Mouse (Mus musculus) thymus, adult 2 months (tissue): ENCODE measurements around the gene Cacna1s. TPM values are rescaled to one million over a fixed set of nuclear protein-coding genes. Genes with fewer than 3 reads are reported as not detected.
A peak's percentile ranks its signal among the peaks of the same experiment; 100 is the strongest.

Experiments used
- DNase-seq: peaks from one replicate; pipeline ENCODE4 v3.0.0; 2021
- H3K27ac ChIP-seq: fragments of 200-500 bp; 2 replicates; pipeline ENCODE4 v1.5.1; 2012; ENCODE audit warnings: low read length, control low read depth; ENCODE audit not compliant: control insufficient read depth, insufficient read depth
- H3K27me3 ChIP-seq: fragments of 200-500 bp; 2 replicates; pipeline ENCODE4 v1.6.1; 2012; ENCODE audit warnings: mild to moderate bottlenecking, low read length, moderate library complexity, mixed read lengths; ENCODE audit not compliant: control insufficient read depth, insufficient read depth
- H3K36me3 ChIP-seq: fragments of 200-500 bp; 2 replicates; pipeline ENCODE4 v1.6.1; 2012; ENCODE audit warnings: mild to moderate bottlenecking, low read length, moderate library complexity; ENCODE audit not compliant: control insufficient read depth, insufficient read depth
- H3K4me1 ChIP-seq: fragments of 200-500 bp; replicated peaks from 2 replicates; pipeline ENCODE4 v1.6.1; 2012; ENCODE audit warnings: low read length; ENCODE audit not compliant: control insufficient read depth, insufficient read depth
- H3K4me3 ChIP-seq: fragments of 200-500 bp; 2 replicates; pipeline ENCODE4 v1.5.1; 2012; ENCODE audit warnings: mild to moderate bottlenecking, low read length, control low read depth, moderate library complexity; ENCODE audit not compliant: control insufficient read depth, insufficient read depth
- CTCF ChIP-seq: fragments of 200-500 bp; IDR thresholded peaks from 2 replicates; pipeline ENCODE4 v1.5.1; 2012; ENCODE audit warnings: mild to moderate bottlenecking, control low read depth, low read length, moderate library complexity, borderline replicate concordance; ENCODE audit not compliant: control insufficient read depth, poor library complexity, insufficient read depth; ENCODE audit errors: extremely low read depth
- POLR2A ChIP-seq: fragments of 200-500 bp; IDR thresholded peaks from 2 replicates; pipeline ENCODE4 v1.6.1; 2012; ENCODE audit warnings: mild to moderate bottlenecking, low read length, control low read depth, moderate library complexity; ENCODE audit not compliant: control insufficient read depth, poor library complexity, insufficient read depth; ENCODE audit errors: extremely low read depth
- WGBS: fragments of 180-500 bp; shearing (Covaris S2); methylation state at CpG from one replicate; pipeline ENCODE4 v1.1.7; 2018; 5-methylcytosine and 5-hydroxymethylcytosine counted together
- polyA plus RNA-seq: library from polyadenylated mRNA; depleted of rRNA; stranded (reverse); fragments of >200 nt; gene quantifications from 2 replicates; pipeline ENCODE4 v1.2.3, GENCODE M21; 2012

Cacna1s gene
- polyA plus RNA-seq, 1 experiment, result 3.7 TPM

GRCm38 (mm10) chr1:136135046-136135445 lies 82.5 kb downstream of the Cacna1s start:
- H3K4me1 ChIP-seq, result peaks cover 67% of the 10 kb centered on the region
- 7% methylated on average over 1 of the region's 1 CpGs for WGBS

DNA sequence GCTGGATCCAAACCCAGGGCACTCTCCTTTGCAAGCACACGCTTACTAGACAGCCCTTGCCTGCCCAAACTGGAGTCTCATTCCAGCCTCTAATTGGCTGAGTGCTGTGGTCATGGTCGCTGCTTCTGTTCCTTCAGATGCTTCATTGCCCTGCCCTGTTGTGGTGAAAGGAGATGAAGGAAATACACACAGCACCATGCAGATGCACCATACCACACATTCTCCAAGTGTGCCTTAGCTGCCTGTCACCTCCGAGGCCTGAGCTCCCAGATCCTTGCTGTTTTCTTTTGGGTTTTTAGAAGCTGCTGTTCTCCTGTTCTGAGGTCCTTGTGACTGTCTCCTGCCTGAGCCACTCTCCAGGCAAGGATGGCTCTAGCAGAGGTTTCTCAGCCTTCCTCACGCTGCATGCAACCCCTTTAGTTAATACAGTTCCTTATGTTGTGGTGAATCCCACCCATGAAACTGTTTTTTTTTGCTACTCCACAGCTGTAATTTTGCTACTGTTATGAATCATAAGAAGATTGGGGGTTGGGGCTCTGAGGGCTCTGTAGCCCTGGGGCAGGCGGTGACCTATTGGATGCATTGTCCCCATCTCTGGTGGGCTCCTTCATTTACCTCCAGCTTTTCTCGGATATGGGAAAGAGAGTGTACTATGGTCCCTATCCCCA lies 83.4 kb downstream of the Cacna1s start:
- H3K4me1 ChIP-seq, result peaks cover 63% of the 10 kb centered on the region
- no peaks in the 10 kb centered on the region for H3K36me3 ChIP-seq
- DNase-seq, result peak; percentile 34
- H3K27ac ChIP-seq, result peak overlapping the region; percentile 93
- H3K4me3 ChIP-seq, result peak overlapping the region; percentile 26
- WGBS, result 24% methylated on average over 6 of the region's 6 CpGs
- no peak for TF ChIP-seq POLR2A
- no peak for TF ChIP-seq CTCF
- no peaks in the 10 kb centered on the region for H3K27me3 ChIP-seq

More at GRCm38 (mm10) chr1:136135046-136135445, 82.5 kb downstream of the Cacna1s start:
- peak; percentile 87 for DNase-seq
- H3K4me3 ChIP-seq, result peak overlapping the region; percentile 97
- H3K36me3 ChIP-seq, result no peaks in the 10 kb centered on the region
- peak overlapping the region; percentile 94 for H3K27ac ChIP-seq
- no peaks in the 10 kb centered on the region for H3K27me3 ChIP-seq
- TF ChIP-seq CTCF (no peak), POLR2A (peak; percentile 55; the same call in 1 of the 2 replicates)

- Histone ChIP-seq H3K4me1 (peaks cover 66% of the 10 kb centered on the region), H3K36me3 (no peaks in the 10 kb centered on the region), H3K27me3 (no peaks in the 10 kb centered on the region), H3K4me3 (no peak overlapping the region), H3K27ac (peak overlapping the region; percentile 93)
- DNase-seq, result no peak
- TF ChIP-seq CTCF (0 out of 2 replicates have a peak, but pooled peaks have one; percentile 25), POLR2A (no peak)
- WGBS, result 80% methylated on average over 4 of the region's 4 CpGs
Observed at GRCm38 (mm10) chr1:136136547-136136946, 84.0 kb downstream of the Cacna1s start.

DNA sequence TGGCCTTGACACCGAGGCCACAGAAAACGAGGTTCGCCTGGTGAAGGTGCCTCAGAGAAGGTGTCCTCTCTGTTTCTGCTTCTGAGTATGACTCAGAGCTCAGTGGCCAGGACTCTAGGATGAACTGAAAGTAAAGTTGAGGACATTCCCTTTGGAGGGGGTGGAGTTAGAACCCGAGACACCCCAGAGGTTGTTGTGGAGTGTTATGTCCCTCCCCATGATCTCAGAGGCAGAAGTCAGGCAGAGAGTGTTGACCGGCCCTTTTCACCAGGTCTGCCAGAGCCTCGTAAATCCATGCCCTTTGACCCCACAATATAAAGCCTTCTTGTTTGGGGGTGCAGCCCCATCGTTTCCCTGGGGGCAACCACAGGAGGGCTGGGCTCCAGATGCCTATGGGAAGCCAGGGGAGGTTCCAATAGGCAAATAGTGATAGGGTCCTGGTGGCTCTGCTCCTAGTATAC lies 84.6 kb downstream of the Cacna1s start:
- WGBS, result 51% methylated on average over 7 of the region's 7 CpGs
- peaks cover 70% of the 10 kb centered on the region for H3K4me1 ChIP-seq
- H3K4me3 ChIP-seq, result no peak overlapping the region
- H3K27ac ChIP-seq, result peak overlapping the region; percentile 93
- no peaks in the 10 kb centered on the region for H3K27me3 ChIP-seq
- no peaks in the 10 kb centered on the region for H3K36me3 ChIP-seq
- no peak for DNase-seq
- TF ChIP-seq CTCF (no peak), POLR2A (no peak)

GRCm38 (mm10) chr1:136137575-136137974 lies 85.0 kb downstream of the Cacna1s start:
- H3K36me3 ChIP-seq, result no peaks in the 10 kb centered on the region
- H3K4me3 ChIP-seq, result no peak overlapping the region
- peaks cover 70% of the 10 kb centered on the region for H3K4me1 ChIP-seq
- DNase-seq, result peak; percentile 59
- peak overlapping the region; percentile 93 for H3K27ac ChIP-seq
- 2% methylated on average over 4 of the region's 4 CpGs for WGBS
- TF ChIP-seq POLR2A (no peak), CTCF (no peak)
- no peaks in the 10 kb centered on the region for H3K27me3 ChIP-seq

GRCm38 (mm10) chr1:136138191-136138830 lies 85.8 kb downstream of the Cacna1s start:
- WGBS, result 21% methylated on average over 10 of the region's 10 CpGs

More at GRCm38 (mm10) chr1:136138191-136138830, 85.8 kb downstream of the Cacna1s start:
- Histone ChIP-seq H3K27ac (peak overlapping the region; percentile 93), H3K4me1 (peaks cover 70% of the 10 kb centered on the region), H3K36me3 (no peaks in the 10 kb centered on the region), H3K27me3 (no peaks in the 10 kb centered on the region), H3K4me3 (no peak overlapping the region)
- no peak for DNase-seq
- no peak for TF ChIP-seq POLR2A
